Mouse (Mus musculus) thymus, postnatal 25 days (tissue): ENCODE data around the gene Cxcl3.
"Not testable (repeated sequence)": the region's sequence is repeated elsewhere in the genome, so short reads cannot be mapped to it uniquely, and the experiment has no call there.

Source experiments
- DNase-seq: peaks from one replicate; pipeline ENCODE4 v3.0.0; 2022

Cxcl3 gene

GRCm38 (mm10) chr5:90794195-90794625, 8.3 kb downstream of the Cxcl3 start, which contains the start of gene Cxcl15:
TSS of gene Cxcl15 (plus strand) at chr5:90794534.
- no peak for DNase-seq

GRCm38 (mm10) chr5:90795392-90795791, 9.5 kb downstream of the Cxcl3 start:
- DNase-seq, result not testable (repeated sequence)

GRCm38 (mm10) chr5:90804574-90804973, 18.7 kb downstream of the Cxcl3 start:
- no peak for DNase-seq

GRCm38 (mm10) chr5:90806050-90806449, 20.1 kb downstream of the Cxcl3 start:
- DNase-seq, result no peak

- no peak for DNase-seq
These were observed 21.5 kb downstream of the Cxcl3 start for GRCm38 (mm10) chr5:90807176-90807950.

GRCm38 (mm10) chr5:90819756-90820155, 33.9 kb downstream of the Cxcl3 start:
- no peak for DNase-seq

GRCm38 (mm10) chr5:90832145-90832767, 46.4 kb downstream of the Cxcl3 start:
- no peak for DNase-seq

- DNase-seq, result no peak
These were observed 47.0 kb downstream of the Cxcl3 start for GRCm38 (mm10) chr5:90832768-90833388.

GRCm38 (mm10) chr5:90834436-90834835, 48.5 kb downstream of the Cxcl3 start:
- DNase-seq, result no peak

- no peak for DNase-seq
These were observed 52.7 kb downstream of the Cxcl3 start for GRCm38 (mm10) chr5:90838582-90838981.
